Mouse (Mus musculus) bone marrow macrophage, adult 2 months (primary cell): ENCODE results near the gene Gstt2.

ENCODE experiments used
- CTCF ChIP-seq: IDR thresholded peaks from 2 replicates; pipeline ENCODE4 v1.5.1; 2012; ENCODE audit warnings: low read depth, mild to moderate bottlenecking, low read length, moderate library complexity
- POLR2A ChIP-seq: IDR thresholded peaks from 2 replicates; pipeline ENCODE4 v1.6.1; 2012; ENCODE audit warnings: mild to moderate bottlenecking, low read depth, low read length, borderline replicate concordance

DNA sequence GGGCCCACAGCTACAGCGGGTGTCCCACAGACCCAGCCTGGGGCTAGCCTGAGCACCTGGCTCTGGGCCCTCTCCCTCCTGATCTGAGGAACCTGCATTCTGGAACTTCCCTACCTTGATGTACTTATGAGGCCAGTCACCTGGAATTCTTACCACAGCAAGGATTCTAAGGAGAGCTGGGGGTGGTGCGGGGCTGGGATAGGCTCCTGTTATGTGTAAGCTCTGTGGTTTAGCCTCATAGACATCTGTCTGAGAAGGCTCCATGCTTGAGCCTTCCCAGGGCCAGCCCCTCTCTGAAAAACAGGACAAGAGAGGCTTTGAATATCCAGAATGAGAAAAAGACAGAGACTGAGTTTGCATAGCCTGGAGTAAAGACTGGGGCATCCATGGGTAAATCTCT, 14.8 kb downstream of the Gstt2 start, which contains the start of gene Gstt4:
- TF ChIP-seq POLR2A (no peak), CTCF (no peak)
